Mouse (Mus musculus) lung, postnatal 4 days (tissue): ENCODE measurements around the gene Atf2.
"Not testable (repeated sequence)": the region's sequence is repeated elsewhere in the genome, so short reads cannot be mapped to it uniquely, and the experiment has no call there.

Source experiments
- DNase-seq, 2 experiments: peaks; one replicate each; pipeline ENCODE4 v3.0.0; 2021

Atf2 gene

DNA sequence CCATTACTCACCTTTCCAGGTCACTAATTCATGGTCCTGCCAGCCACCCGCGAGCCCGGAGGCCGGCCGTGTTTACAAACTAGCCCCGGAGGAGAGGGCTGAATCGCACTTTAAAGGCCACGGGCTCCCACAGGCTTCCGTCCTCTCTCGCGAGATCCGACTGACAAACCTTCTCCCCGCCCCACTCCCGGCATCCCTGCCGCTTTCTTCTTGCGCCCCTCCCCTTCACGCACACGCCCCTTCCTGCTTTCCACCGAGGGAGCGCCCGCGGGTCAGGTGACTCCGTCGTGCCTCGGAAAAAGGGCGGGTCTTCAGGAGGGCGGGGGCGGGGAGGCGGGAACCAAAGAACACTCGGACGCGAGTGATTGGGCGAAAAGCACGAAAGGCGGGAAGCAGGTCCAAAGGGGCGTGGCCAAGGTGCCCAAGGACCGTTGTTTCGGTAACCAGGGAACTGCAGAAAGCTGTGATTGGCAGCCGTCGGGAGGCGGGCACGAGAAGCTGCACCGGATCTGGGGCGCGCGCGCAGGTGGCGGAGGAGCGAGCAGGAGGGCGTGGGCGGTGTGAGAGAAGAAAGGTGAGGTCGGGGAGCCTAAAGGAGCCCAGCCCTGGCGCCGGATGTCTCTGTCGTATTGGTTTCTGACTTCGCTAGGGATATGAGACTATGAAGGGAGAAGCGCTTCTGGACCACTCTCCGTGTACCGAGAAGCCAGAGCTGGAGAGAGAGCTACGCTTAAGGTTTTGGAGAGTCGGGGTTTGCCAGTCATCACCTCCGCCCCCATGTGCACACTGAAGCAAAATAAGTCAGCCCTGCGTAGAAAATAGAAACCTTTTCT is at the start of gene Atf2:
Atf2 (minus strand) TSS at position 176 of the 833 bp plus-strand sequence.
- peak; percentile 99 for DNase-seq

DNA sequence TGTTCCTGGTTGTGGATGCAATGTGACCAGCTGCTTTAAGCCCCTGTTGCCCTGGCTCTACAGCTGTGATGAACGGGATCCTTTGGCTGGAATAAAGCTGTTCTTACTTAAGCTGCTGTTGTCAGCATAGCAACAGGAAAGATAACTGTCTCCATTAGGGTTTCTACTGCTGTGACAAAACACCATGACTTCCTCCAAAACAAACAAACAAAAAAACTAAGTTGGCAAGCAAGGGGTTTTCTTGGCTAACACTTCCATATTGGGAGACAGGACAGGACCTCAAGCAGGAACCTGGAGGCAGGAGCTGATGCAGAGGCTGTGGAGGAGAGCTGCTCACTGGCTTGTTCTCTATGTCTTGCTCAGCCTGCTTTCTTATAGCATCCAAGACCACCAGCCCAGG is 48.8 kb upstream of the Atf2 start:
- no peak for DNase-seq

DNA sequence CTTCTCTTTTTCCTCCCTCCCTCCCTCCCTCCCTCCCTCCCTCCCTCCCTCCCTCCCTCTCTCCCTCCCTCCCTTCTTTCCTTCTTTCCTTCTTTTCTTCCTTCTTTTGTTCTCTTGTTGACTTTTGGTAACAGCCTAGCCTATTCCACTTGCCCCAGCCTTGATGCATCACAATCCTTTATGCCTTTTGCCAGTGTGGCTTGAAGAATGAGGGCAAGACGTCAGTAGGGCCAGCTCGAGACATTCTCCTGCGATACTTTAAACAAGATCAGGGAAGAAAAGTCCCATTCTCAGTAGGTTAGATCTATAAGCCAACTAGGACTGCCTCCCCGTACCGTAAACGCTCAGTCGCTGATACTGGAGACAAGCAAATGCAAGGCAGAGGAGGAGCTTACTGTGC is 48.0 kb upstream of the Atf2 start:
- DNase-seq, result no peak

DNA sequence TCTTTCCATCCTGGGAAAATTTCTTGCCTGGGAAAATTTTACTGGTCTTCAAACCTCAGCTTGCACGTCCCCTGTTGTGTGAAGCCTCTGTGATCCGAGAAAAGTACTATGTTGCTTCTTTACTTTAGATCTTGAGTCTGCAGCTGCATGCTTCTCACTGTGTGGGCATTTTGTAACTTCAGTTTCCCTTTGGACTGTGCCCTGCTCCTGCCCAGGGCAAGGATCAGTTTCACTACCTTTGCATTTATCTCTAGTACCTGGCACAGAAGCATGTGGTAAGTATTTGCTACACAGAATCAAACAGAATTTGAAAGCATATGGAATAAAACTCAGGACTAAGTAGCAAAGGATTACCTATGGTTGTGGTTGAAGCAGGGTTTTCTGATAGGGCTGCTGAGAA is 46.5 kb upstream of the Atf2 start:
- no peak for DNase-seq

DNA sequence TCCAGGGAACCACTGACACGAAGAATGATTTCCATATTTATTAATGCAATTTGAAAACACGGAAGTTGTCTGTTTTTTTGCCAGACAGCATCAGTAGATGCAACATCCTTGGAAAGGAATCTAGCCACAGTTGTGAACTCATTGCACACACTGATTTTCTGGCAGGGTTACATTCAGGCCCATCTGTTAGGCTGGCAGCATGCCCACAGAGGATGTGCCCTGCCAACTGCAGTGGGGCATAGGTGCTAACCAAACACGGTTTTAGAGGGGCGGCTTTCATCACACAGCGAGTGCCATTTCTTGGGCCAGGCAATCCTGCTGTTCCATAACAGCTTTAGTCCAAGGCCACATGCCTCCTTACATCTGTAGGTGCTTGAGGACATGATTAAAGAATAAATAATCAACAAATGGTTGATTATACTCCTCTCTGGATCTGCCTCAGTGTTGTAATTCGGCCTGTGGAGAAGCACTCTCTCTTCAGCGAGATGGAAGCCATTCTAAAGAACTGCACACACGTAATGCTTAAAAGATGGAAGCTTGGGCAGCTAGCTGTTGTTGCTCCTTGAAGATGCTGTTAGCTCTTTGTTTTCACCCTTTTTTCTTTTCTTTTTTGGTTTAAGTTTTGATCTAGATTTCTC is 40.4 kb upstream of the Atf2 start:
- peak in 1 of 2 experiments; percentile 26 for DNase-seq

DNA sequence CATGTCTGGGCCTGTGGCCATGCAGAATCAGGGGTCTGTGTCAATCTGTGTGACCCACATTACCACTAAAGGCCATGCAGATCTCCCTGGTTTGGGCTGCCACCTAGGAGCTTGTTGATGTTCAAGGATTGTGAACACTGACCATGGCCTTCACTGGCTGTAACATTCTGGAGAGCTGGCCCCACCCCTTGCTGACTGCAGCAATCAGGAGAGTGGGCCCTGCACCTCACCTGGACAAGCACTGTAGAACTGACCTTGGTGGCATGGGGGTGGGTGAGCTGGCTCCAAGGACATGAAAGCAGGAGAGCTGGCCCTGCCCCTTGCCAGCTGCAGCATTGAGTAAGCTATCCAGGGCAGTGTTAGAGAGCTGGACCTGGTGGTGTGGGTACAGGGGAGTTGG is 35.3 kb upstream of the Atf2 start:
- no peak for DNase-seq

DNA sequence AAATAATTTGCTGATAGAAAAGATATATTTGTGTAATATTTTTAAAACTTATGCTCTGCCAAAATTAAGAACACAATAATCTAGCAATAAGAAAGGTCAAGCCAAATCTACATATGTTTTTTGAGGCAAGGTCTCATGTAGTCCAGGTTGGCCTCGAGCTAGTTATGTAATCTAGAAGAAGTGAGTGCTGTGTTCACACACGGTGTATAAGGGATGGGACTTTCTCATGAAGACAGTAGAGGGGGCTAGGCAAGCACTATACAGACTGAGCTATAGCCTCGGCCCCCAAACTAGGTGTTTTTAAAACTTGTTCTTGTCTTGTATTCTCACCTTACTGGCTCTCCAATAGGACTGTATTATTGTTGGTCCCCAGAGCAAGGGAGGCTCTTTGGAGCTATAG is 33.1 kb upstream of the Atf2 start:
- no peak for DNase-seq

DNA sequence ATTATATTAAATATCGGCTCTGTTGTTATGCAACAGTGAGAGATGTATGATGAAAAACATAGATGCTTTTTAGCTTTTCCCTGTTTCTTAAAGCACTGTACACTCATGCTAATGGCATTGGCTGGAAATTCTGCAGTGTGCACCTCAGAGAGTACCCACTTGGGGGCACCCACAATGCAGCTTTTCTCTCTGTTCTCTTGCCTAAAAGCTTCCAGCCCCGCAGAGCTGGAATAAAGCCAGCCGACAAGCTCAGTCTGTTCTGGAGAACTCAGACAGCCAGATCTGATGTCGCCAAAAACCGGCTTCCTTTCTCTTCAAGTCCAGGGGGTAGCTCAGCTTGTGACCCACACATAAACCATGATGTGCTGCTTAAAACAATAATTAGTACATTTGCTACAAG is 32.6 kb upstream of the Atf2 start:
- DNase-seq, result peak; percentile 69 to 76

DNA sequence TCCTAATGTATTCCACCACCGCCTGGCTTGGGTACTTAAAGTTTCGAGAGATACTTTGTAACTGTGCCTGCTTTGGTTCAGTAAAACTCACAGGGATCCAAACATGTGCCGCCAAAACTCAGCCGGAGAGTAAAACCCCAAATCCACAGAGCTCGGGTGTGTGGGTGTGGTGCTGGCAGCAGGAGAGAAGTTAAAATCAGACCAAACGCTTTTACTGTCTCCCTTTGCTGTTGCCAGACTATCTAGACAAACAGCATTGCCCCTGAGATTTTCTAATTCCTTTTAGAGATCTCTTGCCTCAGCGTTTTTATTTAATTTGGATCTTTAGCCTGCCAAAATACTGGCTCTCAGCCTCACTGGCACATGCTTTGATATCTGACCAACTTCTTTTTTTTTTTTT is 27.2 kb upstream of the Atf2 start:
- DNase-seq, result no peak

DNA sequence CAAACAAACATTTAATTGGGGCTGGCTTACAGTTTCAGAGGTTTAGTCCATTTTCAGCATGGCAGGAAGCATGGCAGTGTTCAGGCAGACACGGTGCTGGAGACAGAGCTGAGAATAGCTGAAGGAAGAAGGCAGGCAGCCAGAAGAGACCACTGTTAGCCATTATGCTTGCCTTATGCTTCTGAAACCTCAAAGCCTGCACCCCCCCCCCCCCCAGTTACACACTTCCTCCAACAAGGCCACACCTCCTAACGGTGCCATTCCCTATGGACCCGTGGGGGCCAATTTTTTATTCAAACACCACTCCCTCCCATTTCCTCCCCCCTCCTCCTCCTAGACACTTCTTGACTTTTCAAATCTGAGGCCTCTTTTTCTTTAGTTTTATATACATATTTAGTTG is 19.8 kb upstream of the Atf2 start:
- DNase-seq, result no peak

DNA sequence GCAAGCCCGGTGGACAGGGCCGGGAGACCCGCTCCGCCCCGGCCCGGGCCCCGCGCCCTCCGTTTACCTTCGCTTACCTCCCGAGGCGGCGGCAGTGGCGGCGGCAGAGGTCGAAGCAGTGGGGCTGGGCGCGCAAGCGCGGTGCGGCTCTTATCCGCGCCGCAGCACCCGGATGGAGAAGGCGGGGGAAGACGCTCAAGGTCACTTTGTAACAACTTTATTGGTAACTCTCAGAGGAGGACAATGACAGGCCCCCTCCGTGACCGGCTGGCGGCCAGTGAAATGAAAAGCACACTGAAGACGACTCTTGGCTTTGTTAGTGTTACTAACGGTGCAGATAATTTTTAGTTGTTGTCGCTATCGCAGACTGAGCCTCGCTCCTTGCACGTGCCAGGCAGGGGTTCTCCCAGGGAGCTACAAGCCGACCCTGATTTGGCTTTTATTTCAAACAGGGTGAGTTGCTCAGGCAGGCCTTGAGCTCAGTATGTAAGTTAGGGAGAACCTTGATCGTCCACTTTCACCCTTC is 18.8 kb upstream of the Atf2 start, which contains the start of gene Atp5g3:
Atp5g3 (minus strand) TSS at position 152 of the 526 bp plus-strand sequence.
- DNase-seq, result peak; percentile 93 to 96

DNA sequence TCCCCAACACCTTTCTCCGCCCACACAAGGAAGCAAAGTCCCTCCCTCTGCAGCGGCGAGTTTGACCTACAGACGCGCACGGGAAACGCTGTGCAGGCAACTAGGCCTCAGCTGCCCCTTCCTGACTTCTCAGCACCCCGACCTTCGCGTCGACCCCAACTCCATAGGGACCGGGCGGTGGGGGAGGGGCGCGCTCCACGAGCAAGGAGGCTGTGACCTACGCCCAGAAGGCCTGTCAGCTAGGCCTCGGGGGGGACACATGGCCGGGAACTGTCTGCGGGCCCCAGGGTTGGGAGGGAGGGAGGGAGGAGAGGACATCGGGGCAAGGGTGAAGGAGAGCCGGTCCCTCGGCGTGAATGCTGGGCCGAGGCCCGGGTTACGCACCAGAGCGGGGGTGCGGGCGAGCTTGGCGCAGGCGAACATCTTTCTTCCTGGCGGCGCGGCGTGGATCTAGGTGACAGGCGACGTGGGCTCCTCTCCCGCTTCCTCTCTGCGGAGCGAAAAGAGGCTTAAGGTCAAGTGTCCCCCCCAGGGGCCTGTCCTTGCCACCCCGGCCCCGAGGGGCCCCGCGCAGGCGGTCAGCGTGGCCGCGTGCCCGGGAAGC is 18.2 kb upstream of the Atf2 start:
- DNase-seq, result peak; percentile 58 to 64

DNA sequence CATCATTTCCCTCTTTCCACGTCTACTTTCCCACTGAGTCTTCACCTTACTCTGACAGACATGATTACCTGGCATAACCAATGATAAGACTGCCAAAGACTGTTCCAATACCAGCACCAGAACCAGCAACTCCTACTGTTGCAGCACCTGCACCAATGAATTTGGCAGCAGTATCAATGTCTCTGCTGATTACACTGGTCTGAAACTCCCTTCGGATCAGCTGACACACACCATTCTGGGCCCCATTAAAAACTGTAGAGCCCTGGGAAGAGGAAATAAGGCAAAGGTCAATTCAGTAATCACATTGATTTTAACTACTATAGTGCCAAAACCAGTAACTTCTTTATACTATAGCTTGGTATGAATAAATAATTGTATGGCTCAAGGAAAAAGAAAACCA is 16.7 kb upstream of the Atf2 start:
- no peak for DNase-seq

DNA sequence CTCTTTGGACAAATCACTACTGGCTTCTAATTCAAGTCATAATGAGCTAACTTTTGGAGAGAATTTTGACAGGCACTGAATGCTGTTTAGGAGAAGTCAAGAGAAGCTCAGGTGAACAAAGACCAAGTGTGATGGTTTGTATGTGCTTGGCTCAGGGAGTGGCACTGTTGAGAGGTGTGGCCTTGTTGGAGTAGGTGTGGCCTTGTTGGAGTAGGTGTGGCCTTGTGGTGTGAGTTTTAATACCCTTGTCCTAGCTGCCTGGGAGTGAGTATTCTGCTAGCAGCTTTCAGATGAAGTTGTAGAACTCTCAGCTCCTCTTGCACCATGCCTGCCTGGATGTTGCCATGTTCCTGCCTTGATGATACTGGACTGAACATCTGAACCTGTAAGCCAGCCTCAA is 12.2 kb upstream of the Atf2 start:
- DNase-seq, result not testable (repeated sequence)

DNA sequence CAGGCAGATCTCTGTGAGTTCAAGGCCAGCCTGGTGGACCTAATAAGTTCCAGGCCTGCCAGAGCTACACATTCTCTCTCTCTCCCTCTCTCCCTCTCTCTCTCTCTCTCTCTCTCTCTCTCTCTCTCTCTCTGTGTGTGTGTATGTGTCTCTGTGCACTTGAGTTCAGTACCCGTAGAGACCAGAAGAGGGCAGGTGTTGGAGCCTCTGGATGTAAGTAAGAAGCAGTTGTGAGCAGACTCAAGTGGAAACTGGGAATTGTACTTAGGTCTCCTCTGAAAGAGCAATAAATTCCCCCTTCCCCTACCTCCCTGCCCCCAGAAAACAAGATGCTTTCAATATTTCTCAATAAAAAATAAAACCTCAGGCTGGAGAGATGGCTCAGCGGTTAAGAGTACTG is 11.1 kb upstream of the Atf2 start:
- no peak for DNase-seq

DNA sequence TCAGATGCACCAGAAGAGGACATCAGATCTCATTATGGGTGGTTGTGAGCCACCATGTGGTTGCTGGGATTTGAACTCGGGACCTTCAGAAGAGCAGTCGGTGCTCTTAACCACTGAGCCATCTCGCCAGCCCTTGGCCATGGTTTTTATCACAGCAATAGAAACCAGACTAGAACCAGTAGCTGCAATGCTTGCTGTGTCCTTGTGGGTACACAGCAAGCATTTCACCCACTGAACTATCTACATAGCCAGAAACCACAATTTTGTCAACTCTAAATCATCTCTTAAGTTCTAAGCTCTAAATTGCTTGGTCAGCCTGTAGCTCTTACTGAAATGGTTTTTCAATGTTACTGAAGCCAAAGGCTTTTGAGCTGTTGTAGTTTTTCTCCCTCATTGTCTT is 9.9 kb upstream of the Atf2 start:
- not testable (repeated sequence) for DNase-seq

DNA sequence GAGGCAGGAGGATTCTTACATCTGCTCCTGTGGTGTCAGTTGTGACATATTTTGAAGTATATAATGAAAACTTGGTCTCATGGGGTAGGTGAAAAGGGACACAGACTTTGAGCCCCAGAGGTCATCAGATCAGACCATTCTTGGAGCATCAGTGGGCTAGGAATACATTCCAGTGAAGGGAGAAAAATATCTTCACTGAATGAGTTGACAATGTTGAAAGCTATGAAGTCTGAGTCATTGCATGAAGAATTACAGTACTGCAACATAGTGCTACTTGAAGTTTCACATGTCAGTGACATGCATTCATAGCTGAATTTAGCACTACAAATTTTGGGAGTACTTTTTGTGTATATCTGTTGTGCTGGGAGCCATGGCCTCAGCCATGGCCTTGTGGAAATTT is 8.7 kb upstream of the Atf2 start:
- no peak for DNase-seq

DNA sequence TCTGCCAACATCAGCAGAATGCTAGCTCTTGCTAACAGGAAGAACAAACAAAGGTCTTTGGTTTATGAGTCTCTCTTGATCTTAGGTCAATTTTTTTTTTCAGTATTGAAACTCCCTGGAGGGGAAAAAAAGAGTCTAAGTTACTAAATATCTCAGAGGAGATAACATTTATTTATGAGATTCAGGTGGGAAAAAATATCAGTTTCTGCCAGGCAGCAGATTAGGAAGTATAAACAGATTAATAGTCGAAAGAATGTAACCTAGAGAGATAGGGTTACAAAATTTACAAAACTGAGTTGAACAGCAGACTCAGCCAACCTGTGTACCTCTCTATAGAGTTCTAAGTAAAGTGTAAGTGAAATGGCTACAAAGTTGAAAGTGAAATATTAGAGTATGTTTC is 7.9 kb upstream of the Atf2 start:
- no peak for DNase-seq

DNA sequence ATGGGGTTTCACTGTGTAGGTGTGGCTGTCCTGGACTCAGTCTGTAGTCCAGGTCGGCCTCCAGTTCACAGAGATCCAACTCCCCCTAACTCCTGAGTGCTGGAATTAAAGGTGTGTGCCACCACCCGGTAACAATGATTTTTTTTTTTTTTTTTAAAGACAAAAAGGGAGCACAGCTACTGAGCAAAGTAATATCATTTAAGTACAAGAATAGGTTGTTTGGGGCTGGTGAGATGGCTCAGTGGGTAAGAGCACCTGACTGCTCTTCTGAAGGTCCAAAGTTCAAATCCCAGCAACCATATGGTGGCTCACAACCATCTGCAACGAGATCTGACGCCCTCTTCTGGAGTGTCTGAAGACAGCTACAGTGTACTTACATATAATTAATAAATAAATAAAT is 4.5 kb upstream of the Atf2 start:
- not testable (repeated sequence) for DNase-seq

DNA sequence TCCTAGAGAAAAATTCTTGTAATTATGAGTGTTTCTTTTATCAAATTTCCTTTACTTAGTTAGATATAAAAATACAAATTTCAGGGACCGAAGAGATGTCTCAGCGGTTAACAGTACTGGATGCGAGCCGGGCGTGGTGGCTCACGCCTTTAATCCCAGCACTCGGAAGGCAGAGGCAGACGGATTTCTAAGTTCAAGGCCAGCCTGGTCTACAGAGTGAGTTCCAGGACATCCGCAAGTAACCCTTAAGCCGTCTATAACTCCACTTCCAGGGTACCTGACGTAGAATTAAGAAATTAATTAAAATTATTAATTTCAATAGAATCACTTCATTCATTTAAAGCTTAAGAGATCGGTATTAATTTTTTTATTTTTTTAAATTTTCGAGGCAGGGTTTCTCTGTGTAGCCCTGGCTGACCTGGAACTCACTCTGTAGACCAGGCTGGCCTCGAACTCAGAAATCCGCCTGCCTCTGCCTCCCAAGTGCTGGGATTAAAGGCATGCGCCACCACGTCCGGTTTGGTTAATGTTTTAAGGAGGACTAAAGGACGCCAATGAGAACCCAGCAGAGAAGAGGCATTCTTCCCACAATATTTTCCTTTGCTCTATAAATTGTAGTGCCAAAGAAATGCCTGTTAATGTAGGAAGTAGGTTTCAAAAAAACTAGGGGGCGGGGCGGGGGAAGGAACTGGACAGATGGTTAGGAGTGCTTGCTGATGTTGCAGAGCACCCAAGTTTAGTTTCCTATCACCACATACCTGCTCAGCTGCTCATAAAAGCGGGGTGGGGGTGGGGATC is 1.2 kb upstream of the Atf2 start:
- no peak for DNase-seq

DNA sequence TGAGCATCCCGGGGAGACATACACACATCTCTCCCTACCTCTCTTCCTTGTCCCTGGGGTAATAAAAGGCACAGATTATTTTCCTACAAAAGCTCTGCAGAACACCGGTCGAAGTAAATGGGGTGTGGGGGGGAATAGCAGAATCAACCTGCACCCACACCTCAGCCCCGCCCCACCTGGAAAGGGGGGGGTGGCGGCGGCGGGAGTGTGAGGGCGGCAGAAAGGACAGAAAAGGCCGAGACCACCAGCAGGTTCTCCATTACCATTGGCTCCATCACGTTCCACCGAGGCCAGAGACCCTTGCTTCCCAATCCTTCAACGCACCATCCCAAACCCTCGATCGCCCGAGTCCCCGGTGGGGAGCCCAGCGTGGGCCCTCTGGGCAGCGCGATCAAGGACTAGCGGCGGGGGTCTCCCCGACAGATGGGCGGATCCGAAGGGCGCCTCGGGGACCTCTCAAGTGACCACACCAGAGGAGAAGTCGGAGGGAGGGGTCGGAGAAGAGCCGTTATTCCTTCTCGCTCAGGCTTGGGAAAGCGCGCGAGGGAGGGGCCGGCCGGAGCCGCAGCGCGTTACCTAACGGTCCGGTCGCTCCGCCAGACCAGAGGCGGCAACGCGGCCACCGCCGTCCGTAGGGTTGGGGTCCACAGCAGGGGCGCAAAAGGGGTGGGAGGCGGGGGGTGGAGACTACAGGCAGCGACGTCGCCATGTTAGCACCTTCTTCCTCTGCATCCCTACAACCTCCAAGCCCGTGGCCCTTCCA is 557 bp downstream of the Atf2 start:
- peak in 1 of 2 experiments; percentile 53 for DNase-seq

DNA sequence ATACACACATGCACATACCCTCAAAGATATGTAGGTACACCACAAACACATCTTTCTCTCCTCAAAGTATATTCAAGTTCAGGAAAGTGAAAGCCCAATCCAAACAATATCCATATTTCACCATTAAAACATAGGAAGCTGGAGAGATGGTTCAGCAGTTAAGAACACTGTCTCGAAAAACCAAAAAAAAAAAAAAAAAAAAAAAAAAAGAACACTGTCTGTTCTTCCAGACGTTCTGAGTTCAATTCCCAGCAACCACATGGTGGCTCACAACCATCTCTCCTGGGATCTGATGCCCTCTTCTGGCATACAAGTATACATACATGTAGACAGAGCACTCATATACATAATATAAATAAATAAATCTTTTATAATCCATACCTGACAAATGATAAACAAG is 6.4 kb downstream of the Atf2 start:
- DNase-seq, result no peak
